ENCODE assay signal across 17 mouse cellular contexts in the genomic region with DNA sequence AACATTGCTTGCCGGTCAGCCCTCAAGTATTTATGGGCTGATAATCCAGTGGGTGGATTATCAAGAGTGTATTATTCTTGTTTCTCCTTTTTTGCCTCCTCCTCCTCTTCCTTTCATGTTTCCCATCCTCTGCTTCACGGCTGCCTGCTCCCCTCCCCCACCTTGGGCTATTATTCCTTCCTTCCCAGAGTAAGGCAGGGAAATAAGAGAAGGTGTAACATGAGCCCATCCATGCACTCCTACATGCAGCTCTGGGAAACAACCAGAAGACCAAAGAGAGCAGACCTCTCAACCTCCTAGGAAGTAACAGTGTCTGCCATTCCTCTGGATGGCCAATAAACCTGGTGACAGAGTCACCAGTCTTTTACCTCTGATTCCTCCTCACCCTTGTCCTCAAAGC.
A peak's percentile ranks its signal among the peaks of the same experiment; 100 is the strongest.
DNase-seq lines count a peak whose midpoint lies in the region; ATAC-seq and TF ChIP-seq lines count a peak whose summit lies in the region.
"Had no signal": no experiment of that assay in that cellular context is flagged by ENCODE, and none has a peak within 500 bp of the region (broad histone marks: within the 10 kb centered on the region; RNA-seq: fewer than 3 reads in every experiment).

No protein-coding gene starts in this region.

- DNase-seq in heart, embryonic 10.5 days (ENCODE audit: low spot score): no peak
- no peak for DNase-seq in heart, adult 11 months
- no peak for DNase-seq in liver, embryonic 11.5 days (ENCODE audit: low spot score)
- no peak for DNase-seq in liver, postnatal 0 days
- peak; percentile 20 for DNase-seq in embryonic facial prominence, embryonic 14.5 days (ENCODE audit: low spot score)
- DNase-seq in yolk sac, embryonic 10.5 days (ENCODE audit: low spot score): peak; percentile 9
- DNase-seq in gastrocnemius, adult 18-20 months (ENCODE audit: low spot score): no peak
- no peak for DNase-seq in frontal cortex, postnatal 14 days (ENCODE audit: low spot score in 2 of 2)
- DNase-seq: adrenal gland, postnatal 14 days; cerebellum, adult 8-10 months had no signal

- ATAC-seq in liver, embryonic 11.5 days (replicated peaks; ENCODE audit: low FRiP score): no peak
- ATAC-seq in liver, postnatal 0 days: no peak
- 0 out of 2 replicates have a peak, but pooled peaks have one; percentile 28 for ATAC-seq in embryonic facial prominence, embryonic 14.5 days (ENCODE audit: low read depth)
- ATAC-seq: inflammation-experienced regulatory T-cells, adult 6 months; liver, embryonic 12.5 days; lung, postnatal 0 days had no signal

- no peak overlapping the region for H3K9ac ChIP-seq in liver, embryonic 11.5 days (ENCODE audit: low read depth, low read length)
- no peak overlapping the region for H3K9ac ChIP-seq in liver, postnatal 0 days (replicated peaks)
- no peak overlapping the region for H3K9ac ChIP-seq in embryonic facial prominence, embryonic 14.5 days (ENCODE audit: low read depth, low read length)
- H3K9ac ChIP-seq: forebrain, embryonic 12.5 days; liver, embryonic 12.5 days; neural tube, embryonic 13.5 days had no signal

- no peak for TF ChIP-seq EP300 in liver, postnatal 0 days (IDR thresholded peaks at IDR 0.05; ENCODE audit: low read depth)

- WGBS in heart, embryonic 10.5 days: 19% methylated on average over 2 of the region's 2 CpGs
- 46% methylated on average over 2 of the region's 2 CpGs for WGBS in liver, embryonic 11.5 days
- 45% methylated on average over 2 of the region's 2 CpGs for WGBS in liver, postnatal 0 days (ENCODE audit: insufficient replicate concordance)
- WGBS in embryonic facial prominence, embryonic 14.5 days: 22% methylated on average over 2 of the region's 2 CpGs

- no peaks in the 10 kb centered on the region for H3K36me3 ChIP-seq in heart, embryonic 10.5 days
- H3K36me3 ChIP-seq in liver, embryonic 11.5 days (ENCODE audit: control insufficient read depth, insufficient read depth, low read length): no peaks in the 10 kb centered on the region
- H3K36me3 ChIP-seq in liver, postnatal 0 days (replicated peaks; ENCODE audit: insufficient read depth, low read length): no peaks in the 10 kb centered on the region
- H3K36me3 ChIP-seq in embryonic facial prominence, embryonic 14.5 days (ENCODE audit: control insufficient read depth, insufficient read depth, low read length): no peaks in the 10 kb centered on the region
- H3K36me3 ChIP-seq: forebrain, embryonic 12.5 days; liver, embryonic 12.5 days; neural tube, embryonic 13.5 days had no signal

- H3K9me3 ChIP-seq in heart, embryonic 10.5 days: no peaks in the 10 kb centered on the region
- no peaks in the 10 kb centered on the region for H3K9me3 ChIP-seq in liver, embryonic 11.5 days (ENCODE audit: control insufficient read depth, low read length)
- no peaks in the 10 kb centered on the region for H3K9me3 ChIP-seq in liver, postnatal 0 days (ENCODE audit: low read length)
- H3K9me3 ChIP-seq in embryonic facial prominence, embryonic 14.5 days (ENCODE audit: control insufficient read depth, low read length): no peaks in the 10 kb centered on the region
- H3K9me3 ChIP-seq: forebrain, embryonic 12.5 days; liver, embryonic 12.5 days; megakaryocyte, embryonic 14.5 days; neural tube, embryonic 13.5 days had no signal

- H3K4me3 ChIP-seq in heart, embryonic 10.5 days: no peak overlapping the region
- H3K4me3 ChIP-seq in liver, embryonic 11.5 days (ENCODE audit: low read depth, low read length): no peak overlapping the region
- no peak overlapping the region for H3K4me3 ChIP-seq in liver, postnatal 0 days (ENCODE audit: low read depth, low read length)
- H3K4me3 ChIP-seq in embryonic facial prominence, embryonic 14.5 days (ENCODE audit: low read depth, low read length): no peak overlapping the region
- H3K4me3 ChIP-seq: forebrain, embryonic 12.5 days; liver, embryonic 12.5 days; megakaryocyte, embryonic 14.5 days; neural tube, embryonic 13.5 days had no signal

- H3K27me3 ChIP-seq in heart, embryonic 10.5 days (ENCODE audit: insufficient read depth, poor library complexity, severe bottlenecking): no peaks in the 10 kb centered on the region
- no peaks in the 10 kb centered on the region for H3K27me3 ChIP-seq in liver, embryonic 11.5 days (replicated peaks; ENCODE audit: control insufficient read depth, insufficient read depth, low read length)
- no peaks in the 10 kb centered on the region for H3K27me3 ChIP-seq in liver, postnatal 0 days (ENCODE audit: insufficient read depth, low read length)
- H3K27me3 ChIP-seq in embryonic facial prominence, embryonic 14.5 days (replicated peaks; ENCODE audit: control insufficient read depth, insufficient read depth, low read length): no peaks in the 10 kb centered on the region
- H3K27me3 ChIP-seq: forebrain, embryonic 12.5 days; liver, embryonic 12.5 days; neural tube, embryonic 13.5 days had no signal

- TF ChIP-seq CTCF in liver, postnatal 0 days (IDR thresholded peaks at IDR 0.05; ENCODE audit: low read depth): no peak

- H3K4me2 ChIP-seq in liver, embryonic 11.5 days: no peak overlapping the region
- H3K4me2 ChIP-seq in liver, postnatal 0 days (ENCODE audit: low read depth, low read length): no peak overlapping the region
- no peak overlapping the region for H3K4me2 ChIP-seq in embryonic facial prominence, embryonic 14.5 days (ENCODE audit: low read depth, low read length)
- H3K4me2 ChIP-seq: forebrain, embryonic 12.5 days; heart, embryonic 11.5 days; liver, embryonic 12.5 days; neural tube, embryonic 13.5 days had no signal

- H3K27ac ChIP-seq in heart, embryonic 10.5 days: peak overlapping the region; percentile 71
- peak overlapping the region; percentile 16; the same call in 1 of the 2 replicates for H3K27ac ChIP-seq in liver, embryonic 11.5 days (ENCODE audit: low read depth, low read length)
- no peak overlapping the region for H3K27ac ChIP-seq in liver, postnatal 0 days (ENCODE audit: low read depth)
- H3K27ac ChIP-seq in embryonic facial prominence, embryonic 14.5 days (replicated peaks; ENCODE audit: low read depth, low read length): no peak overlapping the region
- H3K27ac ChIP-seq: forebrain, embryonic 12.5 days; liver, embryonic 12.5 days; neural tube, embryonic 13.5 days had no signal

- peaks cover 60% of the 10 kb centered on the region for H3K4me1 ChIP-seq in heart, embryonic 10.5 days
- peaks cover 2% of the 10 kb centered on the region; the same call in 1 of the 2 replicates for H3K4me1 ChIP-seq in liver, embryonic 11.5 days (replicated peaks; ENCODE audit: control insufficient read depth, insufficient read depth, low read length)
- H3K4me1 ChIP-seq in liver, postnatal 0 days (ENCODE audit: insufficient read depth): no peaks in the 10 kb centered on the region
- peaks cover 18% of the 10 kb centered on the region for H3K4me1 ChIP-seq in embryonic facial prominence, embryonic 14.5 days (ENCODE audit: control insufficient read depth, insufficient read depth, low read length)

Comparison
In these comparisons a context has a peak if more than half of its experiments do, and no peak if none do; other contexts are left out.
1. H3K27ac ChIP-seq: peak in heart, embryonic 10.5 days (single experiment) and liver, embryonic 11.5 days (single experiment); none in liver, postnatal 0 days (single experiment) and embryonic facial prominence, embryonic 14.5 days (single experiment).
2. DNase-seq: peak in embryonic facial prominence, embryonic 14.5 days (single experiment) and yolk sac, embryonic 10.5 days (single experiment); none in heart, embryonic 10.5 days (single experiment), heart, adult 11 months (single experiment), liver, embryonic 11.5 days (single experiment), liver, postnatal 0 days (single experiment), gastrocnemius, adult 18-20 months (single experiment) and frontal cortex, postnatal 14 days (0 of 2).